Mouse (Mus musculus) neural tube, embryonic 12.5 days (tissue): ENCODE data around the gene Macrod1. TPM values are rescaled to one million over a fixed set of nuclear protein-coding genes. Genes with fewer than 3 reads are reported as not detected.
A peak's percentile ranks its signal among the peaks of the same experiment; 100 is the strongest.

ENCODE experiments used
- ATAC-seq: fragments of 200-750 bp; cut with Nextera tagmentation; 2 replicates; pipeline ENCODE4 v1.8.0; 2017; ENCODE audit warnings: low read depth, mild to moderate bottlenecking, moderate TSS enrichment, moderate library complexity; ENCODE audit not compliant: low FRiP score
- H3K27ac ChIP-seq: fragments of 300-500 bp; sonication (generic); 2 replicates; pipeline ENCODE4 v1.5.1; 2016
- H3K27me3 ChIP-seq: fragments of 300-500 bp; sonication (generic); replicated peaks from 2 replicates; pipeline ENCODE4 v1.6.1; 2016; ENCODE audit warnings: mild to moderate bottlenecking
- H3K36me3 ChIP-seq: fragments of 300-500 bp; sonication (generic); 2 replicates; pipeline ENCODE4 v1.6.1; 2016; ENCODE audit warnings: mild to moderate bottlenecking
- H3K4me1 ChIP-seq: fragments of 300-500 bp; sonication (generic); 2 replicates; pipeline ENCODE4 v1.6.1; 2016
- H3K4me2 ChIP-seq: fragments of 300-500 bp; sonication (generic); replicated peaks from 2 replicates; pipeline ENCODE4 v1.6.1; 2016; ENCODE audit warnings: mild to moderate bottlenecking
- H3K4me3 ChIP-seq: fragments of 300-500 bp; sonication (generic); 2 replicates; pipeline ENCODE4 v1.5.1; 2016
- H3K9ac ChIP-seq: fragments of 300-500 bp; sonication (generic); 2 replicates; pipeline ENCODE4 v1.6.1; 2016; ENCODE audit warnings: mild to moderate bottlenecking
- H3K9me3 ChIP-seq: fragments of 300-500 bp; sonication (generic); 2 replicates; pipeline ENCODE4 v1.6.1; 2016; ENCODE audit warnings: mild to moderate bottlenecking
- WGBS: fragments of 180-500 bp; shearing (Covaris S2); methylation state at CpG from one replicate; pipeline ENCODE4 v1.1.7; 2016; 5-methylcytosine and 5-hydroxymethylcytosine counted together
- polyA plus RNA-seq: library from polyadenylated mRNA; unstranded; fragments of >200 nt; fragmentation: Nextera tagmentation; extraction: Ambion mirVana; gene quantifications from 2 replicates; pipeline ENCODE4 v1.2.1, GENCODE M21; 2016

Gene Macrod1
- polyA plus RNA-seq, 1 experiment from 2014 or later: 3.4 TPM

GRCm38 (mm10) chr19:7140856-7141421 lies 84.3 kb downstream of the Macrod1 start:
- Histone ChIP-seq H3K27ac (peak overlapping the region; percentile 18; the same call in 1 of the 2 replicates), H3K4me3 (no peak overlapping the region), H3K9ac (no peak overlapping the region), H3K36me3 (no peaks in the 10 kb centered on the region), H3K4me2 (no peak overlapping the region; the same call in 1 of the 2 replicates), H3K4me1 (peaks cover 86% of the 10 kb centered on the region), H3K27me3 (peaks cover 42% of the 10 kb centered on the region), H3K9me3 (no peaks in the 10 kb centered on the region)
- 46% methylated on average over 12 of the region's 12 CpGs for WGBS
- ATAC-seq: no peak

DNA sequence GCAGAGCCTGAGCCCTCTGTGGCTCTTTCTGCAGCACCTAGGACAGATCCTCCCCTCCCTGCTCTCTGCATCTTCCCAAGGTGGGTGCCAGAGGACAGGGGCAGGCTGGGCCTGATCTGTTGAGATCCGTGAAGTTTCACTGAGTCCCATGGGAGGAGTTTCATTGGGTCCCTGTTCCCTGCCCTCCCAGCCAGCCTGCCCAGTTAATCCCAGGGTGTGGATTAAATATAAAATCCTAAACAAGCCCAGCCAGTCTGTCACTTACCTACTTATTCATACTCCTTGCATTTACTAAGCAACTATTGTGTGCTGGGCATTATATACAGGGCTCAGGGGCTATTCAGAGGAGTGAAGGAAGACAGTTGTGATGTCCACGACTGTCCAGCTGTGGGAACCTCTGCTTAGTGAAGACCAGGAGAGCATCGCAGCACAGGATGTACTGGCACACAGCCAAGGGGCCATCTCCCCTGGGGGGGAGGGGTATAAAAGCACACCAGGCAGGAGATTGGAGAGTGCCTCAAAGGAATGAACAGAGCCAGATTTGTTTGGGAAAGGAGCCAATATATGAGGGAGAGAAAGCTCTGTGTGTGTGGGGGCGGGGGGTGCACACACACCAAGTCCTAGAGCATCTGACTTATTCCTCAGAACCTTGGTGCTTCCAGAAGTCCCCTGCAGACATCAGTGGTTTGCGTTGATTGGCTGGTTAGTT lies 85.8 kb downstream of the Macrod1 start:
- H3K27ac ChIP-seq: no peak overlapping the region; the same call in 1 of the 2 replicates
- H3K27me3 ChIP-seq: peaks cover 39% of the 10 kb centered on the region
- H3K4me3 ChIP-seq: no peak overlapping the region
- H3K9me3 ChIP-seq: no peaks in the 10 kb centered on the region
- no peak for ATAC-seq
- no peaks in the 10 kb centered on the region for H3K36me3 ChIP-seq
- H3K4me2 ChIP-seq: peak overlapping the region; percentile 5; the same call in 1 of the 2 replicates
- 44% methylated on average over 5 of the region's 5 CpGs for WGBS
- no peak overlapping the region for H3K9ac ChIP-seq
- H3K4me1 ChIP-seq: peaks cover 78% of the 10 kb centered on the region

GRCm38 (mm10) chr19:7143854-7144253 lies 87.2 kb downstream of the Macrod1 start:
- Histone ChIP-seq H3K9ac (peak overlapping the region; percentile 40; the same call in 1 of the 2 replicates), H3K27me3 (peaks cover 37% of the 10 kb centered on the region), H3K4me2 (peak overlapping the region; percentile 62), H3K4me1 (peaks cover 78% of the 10 kb centered on the region), H3K27ac (no peak overlapping the region), H3K9me3 (no peaks in the 10 kb centered on the region), H3K4me3 (peak overlapping the region; percentile 23; the same call in 1 of the 2 replicates), H3K36me3 (no peaks in the 10 kb centered on the region)
- WGBS: under 1% methylated on average over 20 of the region's 20 CpGs
- peak; percentile 27; the same call in 1 of the 2 replicates for ATAC-seq

DNA sequence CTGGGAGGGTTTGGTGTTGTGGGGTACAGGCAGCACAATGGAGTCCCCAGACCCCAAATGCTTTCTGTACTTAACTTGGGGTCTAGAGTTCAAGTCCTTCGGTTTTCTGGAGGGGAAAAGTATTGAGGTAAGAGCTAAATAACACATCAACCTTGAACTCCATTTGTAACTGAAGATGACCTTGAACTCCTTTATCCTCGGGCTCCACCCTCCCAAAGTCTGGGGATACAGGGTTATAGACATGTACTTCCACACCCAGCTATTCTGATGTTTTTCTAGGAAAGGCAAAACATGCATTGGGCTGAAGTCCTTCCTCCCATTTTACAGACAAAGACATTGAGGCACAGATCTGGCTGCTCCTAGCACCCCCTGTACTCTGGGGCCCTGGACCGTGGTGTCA lies 87.8 kb downstream of the Macrod1 start:
- H3K4me3 ChIP-seq: no peak overlapping the region
- H3K9me3 ChIP-seq: no peaks in the 10 kb centered on the region
- no peaks in the 10 kb centered on the region for H3K36me3 ChIP-seq
- peaks cover 33% of the 10 kb centered on the region for H3K27me3 ChIP-seq
- peak overlapping the region; percentile 62 for H3K4me2 ChIP-seq
- WGBS: 75% methylated on average over 3 of the region's 3 CpGs
- H3K4me1 ChIP-seq: peaks cover 78% of the 10 kb centered on the region
- H3K27ac ChIP-seq: no peak overlapping the region
- ATAC-seq: no peak
- H3K9ac ChIP-seq: no peak overlapping the region

DNA sequence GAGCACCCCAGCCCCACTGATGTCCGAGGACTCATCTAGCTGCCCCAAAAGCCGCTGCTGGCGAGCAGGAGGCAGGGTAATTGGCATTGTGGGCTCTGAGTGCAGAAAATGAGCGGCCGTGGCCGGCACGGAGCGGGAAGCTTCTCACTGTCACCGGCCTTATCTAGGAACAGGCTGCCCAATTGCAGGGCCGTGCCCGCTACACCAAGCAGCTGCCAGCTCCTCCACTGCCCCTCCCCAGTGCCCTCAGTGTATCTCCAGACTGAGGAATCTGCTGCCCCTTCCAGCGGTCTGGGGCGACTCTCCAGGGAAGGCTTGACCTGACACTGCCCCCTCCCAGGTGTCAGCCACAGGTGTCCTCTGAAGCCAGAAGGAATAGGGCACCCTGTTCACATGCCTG lies 89.8 kb downstream of the Macrod1 start:
- 69% methylated on average over 13 of the region's 13 CpGs for WGBS
- no peak for ATAC-seq
- H3K27ac ChIP-seq: no peak overlapping the region
- H3K36me3 ChIP-seq: no peaks in the 10 kb centered on the region
- H3K4me2 ChIP-seq: no peak overlapping the region
- peaks cover 77% of the 10 kb centered on the region for H3K4me1 ChIP-seq
- peaks cover 36% of the 10 kb centered on the region for H3K27me3 ChIP-seq
- no peak overlapping the region for H3K4me3 ChIP-seq
- H3K9me3 ChIP-seq: no peaks in the 10 kb centered on the region
- H3K9ac ChIP-seq: no peak overlapping the region

DNA sequence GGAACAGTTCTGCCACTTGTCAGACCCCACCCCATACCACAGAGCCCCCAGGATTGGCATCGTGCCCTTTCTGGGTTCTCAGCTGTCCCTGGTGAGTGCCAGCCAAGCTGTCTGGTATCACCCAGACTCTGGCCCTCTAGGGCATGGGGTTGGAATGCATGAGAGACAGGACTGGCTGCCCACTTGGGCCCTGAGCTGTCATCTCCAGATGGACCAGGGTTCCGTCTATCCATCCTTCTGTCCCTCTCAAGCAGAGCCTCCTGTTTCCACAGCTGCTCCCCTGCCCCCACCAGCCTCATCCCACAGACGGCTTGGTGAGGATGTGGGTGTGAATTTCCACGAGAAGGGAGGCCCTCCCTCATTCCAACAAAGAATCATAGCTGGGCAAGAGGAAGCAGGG lies 91.5 kb downstream of the Macrod1 start:
- Histone ChIP-seq H3K9ac (no peak overlapping the region), H3K4me1 (peaks cover 70% of the 10 kb centered on the region), H3K27me3 (peaks cover 32% of the 10 kb centered on the region), H3K36me3 (no peaks in the 10 kb centered on the region), H3K27ac (no peak overlapping the region), H3K4me2 (peak overlapping the region; percentile 3; the same call in 1 of the 2 replicates), H3K9me3 (no peaks in the 10 kb centered on the region), H3K4me3 (no peak overlapping the region)
- no peak for ATAC-seq
- 46% methylated on average over 4 of the region's 4 CpGs for WGBS

GRCm38 (mm10) chr19:7148541-7149085 lies 92.0 kb downstream of the Macrod1 start:
- Histone ChIP-seq H3K4me1 (peaks cover 70% of the 10 kb centered on the region), H3K4me3 (no peak overlapping the region), H3K27ac (no peak overlapping the region), H3K9me3 (no peaks in the 10 kb centered on the region), H3K36me3 (no peaks in the 10 kb centered on the region), H3K4me2 (peak overlapping the region; percentile 3; the same call in 1 of the 2 replicates), H3K9ac (no peak overlapping the region), H3K27me3 (peaks cover 32% of the 10 kb centered on the region)
- ATAC-seq: no peak
- WGBS: 66% methylated on average over 8 of the region's 8 CpGs

GRCm38 (mm10) chr19:7149158-7149685 lies 92.6 kb downstream of the Macrod1 start:
- WGBS: 64% methylated on average over 7 of the region's 7 CpGs
- ATAC-seq: no peak
- no peaks in the 10 kb centered on the region for H3K9me3 ChIP-seq
- H3K27ac ChIP-seq: no peak overlapping the region
- H3K4me1 ChIP-seq: peaks cover 67% of the 10 kb centered on the region
- H3K4me2 ChIP-seq: no peak overlapping the region; the same call in 1 of the 2 replicates
- H3K36me3 ChIP-seq: no peaks in the 10 kb centered on the region
- no peak overlapping the region for H3K4me3 ChIP-seq
- H3K27me3 ChIP-seq: peaks cover 37% of the 10 kb centered on the region
- 0 out of 2 replicates have a peak overlapping the region, but pooled peaks have one; percentile 5 for H3K9ac ChIP-seq

GRCm38 (mm10) chr19:7151300-7151926 lies 94.8 kb downstream of the Macrod1 start:
- peaks cover 28% of the 10 kb centered on the region for H3K27me3 ChIP-seq
- H3K4me3 ChIP-seq: no peak overlapping the region
- H3K4me2 ChIP-seq: no peak overlapping the region
- no peaks in the 10 kb centered on the region for H3K9me3 ChIP-seq
- 81% methylated on average over 7 of the region's 7 CpGs for WGBS
- no peak overlapping the region for H3K9ac ChIP-seq
- peaks cover 74% of the 10 kb centered on the region for H3K4me1 ChIP-seq
- H3K27ac ChIP-seq: no peak overlapping the region
- H3K36me3 ChIP-seq: no peaks in the 10 kb centered on the region
- no peak for ATAC-seq

DNA sequence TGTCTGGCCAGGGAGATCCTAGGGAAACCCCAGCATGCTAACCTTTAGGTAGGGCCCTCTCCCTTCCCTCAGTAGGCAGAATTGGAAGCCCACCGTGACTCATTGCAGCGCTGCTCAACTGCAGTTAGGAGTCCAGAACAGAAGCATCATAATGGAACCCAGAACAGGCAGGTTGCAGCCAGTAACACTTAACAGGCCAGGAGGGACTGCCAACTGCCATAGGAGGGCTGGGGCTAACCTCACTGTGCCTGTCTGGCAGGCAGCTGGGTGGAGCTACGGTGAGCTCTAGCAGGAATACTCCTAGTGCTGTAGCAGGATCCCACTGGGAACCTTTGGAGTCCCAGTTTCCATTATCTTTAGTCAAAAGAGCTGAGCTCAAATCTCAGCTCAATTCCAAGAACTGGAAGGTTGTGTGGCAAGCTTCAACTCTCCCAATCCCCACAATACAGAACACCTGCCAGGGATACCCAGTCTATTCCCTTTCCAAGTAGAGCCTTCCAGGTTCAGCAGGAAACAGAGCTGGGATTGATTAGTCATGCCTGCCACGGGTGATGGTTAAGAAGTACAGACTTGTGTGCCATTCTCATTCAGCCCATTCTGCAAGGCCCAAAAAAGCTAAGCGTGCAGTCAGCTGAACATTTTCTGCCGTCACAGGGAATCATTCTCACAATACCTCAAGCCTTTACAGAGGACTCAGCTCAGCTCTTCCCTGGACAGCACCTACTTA lies 95.5 kb downstream of the Macrod1 start:
- no peak for ATAC-seq
- Histone ChIP-seq H3K9ac (no peak overlapping the region), H3K4me2 (no peak overlapping the region), H3K9me3 (no peaks in the 10 kb centered on the region), H3K4me3 (no peak overlapping the region), H3K27ac (no peak overlapping the region), H3K36me3 (no peaks in the 10 kb centered on the region), H3K27me3 (peaks cover 27% of the 10 kb centered on the region), H3K4me1 (peaks cover 79% of the 10 kb centered on the region)
- 78% methylated on average over 6 of the region's 6 CpGs for WGBS

- Histone ChIP-seq H3K4me1 (peaks cover 80% of the 10 kb centered on the region), H3K4me2 (no peak overlapping the region), H3K9me3 (no peaks in the 10 kb centered on the region), H3K27ac (peak overlapping the region; percentile 59), H3K9ac (peak overlapping the region; percentile 33; the same call in 1 of the 2 replicates), H3K27me3 (peaks cover 26% of the 10 kb centered on the region), H3K4me3 (no peak overlapping the region), H3K36me3 (no peaks in the 10 kb centered on the region)
- no peak for ATAC-seq
- 22% methylated on average over 7 of the region's 7 CpGs for WGBS
Measured at GRCm38 (mm10) chr19:7153232-7153631, 96.6 kb downstream of the Macrod1 start.
